Mouse (Mus musculus) neutrophil, adult 5-6 weeks (primary cell): ENCODE data around the gene Cyp4f17. TPM values are rescaled to one million over a fixed set of nuclear protein-coding genes. Genes with fewer than 3 reads are reported as not detected.
"Not testable (repeated sequence)": the region's sequence is repeated elsewhere in the genome, so short reads cannot be mapped to it uniquely, and the experiment has no call there.

Experiments used
- ATAC-seq: fragments of 151-379, 151-347 bp; 2 replicates; pipeline ENCODE4 v1.8.0; 2017; ENCODE audit warnings: mild to moderate bottlenecking, moderate TSS enrichment; ENCODE audit not compliant: insufficient number of reproducible peaks, poor library complexity, low FRiP score, severe bottlenecking; ENCODE audit errors: extremely low read depth
- total RNA-seq: library from RNA; stranded (forward); fragments of 200-1000 nt; gene quantifications from 2 replicates; pipeline ENCODE4 v1.2.3, GENCODE M21; 2017

Cyp4f17 gene
- 0.49 and 1.0 TPM in 2 replicates for total RNA-seq

DNA sequence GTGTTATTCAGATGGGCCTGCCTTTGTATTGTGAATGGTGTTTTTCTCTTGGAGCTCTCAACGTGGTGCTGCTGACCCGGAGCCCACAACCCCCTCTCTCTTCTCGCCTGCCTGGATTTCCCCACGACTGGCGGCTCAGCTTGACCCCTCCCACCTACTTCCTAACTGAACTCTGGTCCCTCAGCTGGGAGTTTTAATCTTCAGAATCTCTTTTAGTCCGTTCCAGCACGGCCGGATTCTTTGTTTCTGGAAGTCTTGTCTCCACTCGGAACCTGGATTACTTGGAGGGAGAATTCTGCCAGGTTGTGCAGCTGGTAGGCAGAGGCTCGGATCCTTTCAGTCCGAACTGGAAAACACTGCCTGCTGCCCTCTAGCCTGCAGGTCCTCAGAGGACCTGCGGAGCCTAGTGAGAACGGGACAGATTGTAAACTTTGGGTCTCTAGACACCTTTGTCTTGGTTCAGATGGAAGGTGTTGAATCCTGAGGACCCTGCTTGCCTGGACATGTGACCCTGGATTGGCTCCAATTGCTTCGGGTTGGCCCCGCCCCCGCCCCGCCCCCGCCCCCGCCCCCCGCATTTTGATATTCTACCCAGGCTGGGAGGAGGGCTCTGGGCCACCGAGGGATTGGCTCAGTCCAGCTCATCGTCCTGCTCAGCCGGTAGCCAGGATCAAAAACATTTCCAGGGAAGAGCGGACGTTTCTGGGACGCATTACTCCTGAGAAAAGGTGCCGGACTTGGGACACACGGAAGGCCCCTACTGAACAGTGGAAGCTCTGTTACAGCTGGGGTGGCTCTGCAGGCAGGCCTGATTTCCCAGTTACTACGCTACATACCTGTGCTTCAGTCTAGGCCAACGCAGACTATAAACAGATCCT lies at the start of gene Cyp4f17:
Gene Cyp4f17, plus strand, starts transcription at position 200 of the 878 bp plus-strand sequence.
- no peak for ATAC-seq

DNA sequence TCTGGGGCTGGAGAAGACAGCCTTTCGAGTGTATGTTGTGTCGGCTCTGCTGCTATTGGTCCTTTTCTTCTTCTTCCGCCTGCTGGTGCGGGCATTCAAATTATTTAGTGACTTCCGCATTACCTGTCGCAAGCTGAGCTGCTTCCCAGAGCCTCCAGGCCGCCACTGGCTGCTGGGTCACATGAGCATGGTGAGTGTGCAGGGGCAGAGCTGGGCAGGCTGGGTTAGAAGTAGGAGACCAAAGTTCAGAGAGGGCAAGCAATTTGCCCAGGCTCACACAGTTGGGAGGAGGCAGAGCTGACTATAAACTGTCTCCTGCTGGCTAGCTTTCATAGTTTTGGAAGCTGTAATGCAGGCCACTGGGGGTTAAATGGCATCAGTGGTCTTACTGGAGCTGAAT lies 37.4 kb upstream of the Cyp4f17 start:
- no peak for ATAC-seq

DNA sequence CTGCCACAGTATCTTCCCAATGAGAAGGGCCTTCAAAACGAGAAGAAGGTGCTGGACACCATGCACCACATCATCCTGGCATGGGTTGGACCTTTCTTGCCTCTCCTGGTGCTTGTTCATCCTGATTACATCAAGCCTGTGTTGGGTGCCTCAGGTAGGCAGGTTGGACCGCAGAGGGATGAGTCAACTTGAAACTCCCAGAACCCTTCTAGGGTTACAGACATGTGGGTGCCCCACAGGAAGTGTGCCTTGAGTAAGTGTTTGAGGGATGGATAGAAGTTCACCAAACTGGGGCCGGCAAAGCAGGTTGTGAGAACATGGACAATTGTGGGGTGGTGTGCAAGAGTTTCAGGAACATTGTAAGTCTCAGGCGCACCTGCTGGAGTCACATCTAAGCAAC lies 35.1 kb upstream of the Cyp4f17 start:
- no peak for ATAC-seq

DNA sequence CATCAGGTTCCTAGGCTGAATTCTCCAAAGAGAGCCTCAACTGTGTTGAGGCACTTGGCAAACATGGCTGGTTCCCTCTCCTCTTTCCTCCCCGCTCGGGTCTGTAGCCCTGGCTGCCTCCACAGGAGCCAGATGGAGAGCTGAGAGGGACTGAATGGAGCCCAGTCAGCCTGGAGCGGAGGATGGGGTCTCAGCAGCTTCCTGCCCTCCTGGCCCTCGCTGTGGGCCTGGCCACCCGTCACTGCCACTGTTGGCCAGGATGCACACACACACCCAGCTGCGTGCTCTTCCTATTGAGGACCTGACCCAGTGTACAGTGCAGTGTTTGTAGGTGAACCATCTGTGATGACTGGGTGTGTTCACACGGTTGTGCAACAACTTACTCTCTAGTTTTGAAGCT lies 33.7 kb upstream of the Cyp4f17 start:
- ATAC-seq, result no peak

DNA sequence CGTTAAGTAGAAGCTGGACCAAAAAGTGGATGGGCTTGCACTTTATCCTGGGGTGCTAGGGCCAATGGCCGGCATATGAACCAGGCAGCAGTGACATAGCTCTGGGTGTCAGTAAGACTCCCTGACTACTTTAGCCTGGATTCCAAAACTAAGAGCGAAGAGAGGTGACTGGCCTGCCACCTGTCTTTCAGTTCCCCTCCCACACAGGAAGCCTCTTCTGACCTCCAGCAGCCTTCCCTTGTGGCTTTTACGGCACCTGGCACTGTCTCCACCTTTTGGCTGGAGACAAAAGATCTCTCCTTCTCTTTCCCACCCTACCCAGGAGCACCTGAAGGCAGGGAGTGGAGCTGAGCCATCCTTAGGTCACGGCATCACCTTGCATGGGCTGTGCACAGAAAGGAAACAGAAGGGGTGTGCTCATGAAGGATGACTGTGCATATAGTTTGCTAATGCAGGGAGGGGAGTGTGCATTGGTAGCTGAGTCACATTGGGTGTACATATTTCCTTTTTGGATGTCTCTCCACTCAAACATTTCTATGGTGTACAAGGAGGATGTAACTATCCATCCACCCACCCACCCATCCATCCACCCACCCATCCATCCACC lies 30.8 kb upstream of the Cyp4f17 start:
- ATAC-seq, result no peak

DNA sequence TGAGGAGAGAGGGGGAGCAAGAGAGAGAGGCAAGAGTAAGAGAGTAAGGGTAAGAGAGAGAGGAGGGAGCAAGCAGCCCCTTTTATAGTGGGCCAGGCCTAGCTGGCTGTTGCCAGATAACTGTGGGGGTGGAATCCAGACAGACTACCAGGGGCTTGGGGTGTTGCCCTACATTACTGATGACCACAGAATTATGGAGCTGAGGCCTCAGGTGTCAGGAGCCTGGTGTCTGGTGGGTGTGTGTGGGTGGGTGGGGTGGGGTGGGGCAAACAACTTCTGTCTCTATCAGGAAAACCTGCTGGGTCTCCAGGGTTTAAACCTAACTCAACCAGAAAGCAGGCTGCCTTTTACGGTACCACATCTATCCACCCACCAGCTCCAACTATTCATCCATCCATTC lies 28.6 kb upstream of the Cyp4f17 start:
- no peak for ATAC-seq

DNA sequence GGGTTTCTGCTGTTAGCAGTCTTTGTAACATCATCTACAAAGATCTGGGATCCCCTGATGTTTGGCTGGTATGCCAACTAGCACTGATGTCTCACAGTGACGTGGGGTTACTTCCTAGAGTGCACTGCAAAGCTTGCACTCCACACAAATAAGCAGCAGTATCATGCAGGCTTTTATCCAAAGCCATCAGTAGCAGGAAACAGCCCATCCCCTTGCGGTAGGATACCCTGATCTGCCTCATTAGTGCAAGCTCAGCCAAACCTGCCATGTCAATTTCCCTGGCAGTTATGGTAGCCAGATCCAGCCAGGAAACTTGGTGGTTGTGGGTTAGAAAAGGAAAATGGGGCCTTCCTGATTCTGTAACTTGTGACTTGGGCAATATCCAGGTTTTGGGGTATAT lies 27.1 kb upstream of the Cyp4f17 start:
- no peak for ATAC-seq

DNA sequence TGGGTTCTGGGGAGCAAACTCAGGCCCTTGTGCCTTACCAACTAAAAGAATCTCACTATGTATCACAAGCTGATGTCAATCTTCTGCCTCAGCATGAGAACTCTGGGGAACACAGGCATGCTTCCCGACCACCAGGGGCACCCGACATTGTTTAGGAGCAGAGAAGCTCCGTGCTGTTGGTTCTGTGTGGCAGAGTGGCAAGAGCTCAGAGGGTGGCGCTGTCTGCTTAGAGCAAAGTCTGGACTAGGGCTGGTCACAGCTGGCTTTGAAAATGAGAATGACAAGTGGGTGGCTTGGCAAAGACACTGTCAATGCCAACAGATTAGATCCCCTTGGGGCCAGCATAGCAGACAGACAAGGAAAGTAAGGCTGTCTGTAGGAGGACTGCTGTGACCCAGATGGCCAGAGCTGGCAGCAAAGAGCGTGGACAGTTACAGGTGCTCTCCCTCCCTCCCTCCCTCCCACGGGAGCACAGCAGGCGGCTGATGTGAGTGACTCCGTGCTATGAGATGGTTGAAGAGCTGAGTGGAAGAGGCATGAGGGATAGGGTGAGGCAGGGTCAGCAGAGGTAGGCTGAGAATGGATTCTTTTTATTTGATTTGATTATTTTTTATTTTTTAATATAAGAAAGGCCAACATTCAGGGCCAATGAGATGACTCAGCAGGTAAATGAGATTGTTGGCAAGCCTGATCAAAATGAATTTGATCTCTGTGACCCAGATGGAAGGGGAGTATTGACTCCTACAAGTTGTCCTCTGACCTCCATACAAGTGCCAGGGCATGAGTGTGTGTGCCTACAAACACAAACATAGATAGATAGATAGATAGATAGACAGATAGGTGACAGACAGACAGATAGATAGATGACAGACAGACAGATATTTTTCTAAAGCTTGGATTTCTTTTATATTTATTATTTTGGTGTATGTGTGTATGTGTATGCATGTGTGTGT lies 26.0 kb upstream of the Cyp4f17 start:
- no peak for ATAC-seq

DNA sequence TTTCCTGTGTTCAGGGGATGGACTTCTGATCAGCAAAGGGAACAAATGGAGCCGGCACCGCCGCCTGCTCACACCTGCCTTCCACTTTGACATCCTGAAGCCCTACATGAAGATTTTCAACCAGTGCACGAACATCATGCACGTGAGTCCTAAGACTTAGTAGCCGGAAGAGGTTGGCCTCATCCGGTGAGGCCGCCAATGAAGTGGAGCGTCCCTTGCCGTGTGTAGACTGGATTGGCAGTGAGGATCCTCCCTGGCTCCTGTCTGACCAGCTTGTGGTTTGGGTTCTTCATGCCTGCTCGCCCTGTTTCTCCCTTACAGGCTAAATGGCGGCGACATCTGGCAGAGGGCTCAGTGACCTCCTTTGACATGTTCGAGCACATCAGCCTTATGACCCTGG lies 24.1 kb upstream of the Cyp4f17 start:
- no peak for ATAC-seq

DNA sequence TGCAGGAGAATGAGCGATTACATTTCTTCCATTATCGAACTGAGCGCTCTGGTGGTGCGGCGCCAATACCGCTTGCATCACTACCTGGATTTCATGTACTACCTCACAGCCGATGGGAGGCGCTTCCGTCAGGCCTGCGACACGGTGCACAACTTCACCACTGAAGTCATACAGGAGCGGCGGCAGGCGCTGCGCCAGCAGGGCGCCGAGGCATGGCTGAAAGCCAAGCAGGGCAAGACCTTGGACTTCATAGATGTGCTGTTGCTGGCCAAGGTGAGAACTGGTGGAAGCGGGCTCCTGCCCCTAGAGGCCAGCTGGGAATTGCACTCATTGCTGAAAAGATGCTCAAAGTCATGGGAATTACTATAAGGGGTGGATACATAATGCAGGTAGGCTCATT lies 22.6 kb upstream of the Cyp4f17 start:
- peak; percentile 27; the same call in 1 of the 2 replicates for ATAC-seq

DNA sequence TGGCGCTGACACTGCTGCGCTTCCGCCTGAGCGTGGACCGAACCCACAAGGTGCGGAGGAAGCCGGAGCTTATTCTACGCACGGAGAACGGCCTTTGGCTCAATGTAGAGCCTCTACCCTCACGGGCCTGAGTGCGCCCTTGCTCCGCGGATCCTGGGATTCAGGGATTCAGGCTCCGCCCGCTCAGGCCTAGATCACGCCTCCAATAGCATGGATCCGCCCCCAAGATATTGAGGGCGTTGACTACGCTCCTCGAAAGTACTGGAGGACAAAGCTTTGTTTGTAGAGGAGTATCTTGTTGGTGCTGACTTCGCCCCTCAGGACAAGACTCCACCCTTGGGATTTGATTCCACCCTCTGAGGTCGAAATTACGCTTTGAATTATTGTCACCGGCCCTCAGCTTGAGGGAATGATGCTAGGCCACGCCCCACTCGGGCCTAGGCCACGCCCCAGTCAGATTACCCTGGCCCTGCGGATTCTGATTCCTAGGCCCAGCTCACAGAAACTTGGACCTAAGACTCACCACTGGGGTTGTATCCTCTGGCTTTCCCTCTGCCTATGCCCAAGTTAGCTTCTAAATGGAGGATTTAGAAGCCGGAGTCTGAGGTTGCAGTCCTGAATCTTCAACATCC lies 13.4 kb upstream of the Cyp4f17 start:
- ATAC-seq, result no peak

DNA sequence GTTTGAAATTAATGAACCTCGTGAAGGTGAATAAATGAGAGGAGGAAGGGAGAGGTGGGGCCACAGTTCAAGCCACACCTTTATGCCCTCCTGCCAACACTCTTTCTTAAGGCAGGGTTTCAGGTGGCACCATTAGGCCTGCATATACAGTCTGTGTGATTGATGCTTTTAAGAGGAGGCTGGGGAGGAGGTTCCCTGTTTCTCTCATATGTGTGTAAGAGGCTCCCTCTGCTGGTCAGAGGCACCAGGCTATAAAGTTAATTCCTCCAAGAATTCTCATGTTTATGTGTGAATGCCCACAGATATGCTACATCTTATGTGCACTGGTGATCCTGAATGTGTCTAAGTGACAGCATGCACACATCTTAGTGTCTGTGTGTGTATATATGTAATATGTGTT lies 11.2 kb upstream of the Cyp4f17 start:
- peak; percentile 58 for ATAC-seq

DNA sequence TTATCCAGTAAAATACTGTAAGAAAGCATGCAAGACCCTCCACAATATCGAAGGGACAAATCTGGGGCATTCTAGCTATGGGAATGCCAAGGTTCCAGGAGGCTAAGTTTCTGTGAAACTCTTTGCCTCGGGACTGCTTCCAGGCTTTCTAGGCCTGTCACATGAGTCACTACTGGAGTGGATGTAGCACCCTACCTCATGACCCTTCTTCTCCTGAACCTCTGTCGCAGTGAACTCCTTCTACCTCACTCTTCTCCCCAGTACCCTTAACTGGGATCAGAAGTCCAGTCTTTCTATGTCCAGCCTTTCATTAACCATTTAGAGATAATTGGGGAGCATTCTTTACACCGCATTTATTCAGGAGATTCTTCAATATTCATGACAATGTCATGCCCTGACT lies 5.3 kb upstream of the Cyp4f17 start:
- ATAC-seq, result not testable (repeated sequence)

DNA sequence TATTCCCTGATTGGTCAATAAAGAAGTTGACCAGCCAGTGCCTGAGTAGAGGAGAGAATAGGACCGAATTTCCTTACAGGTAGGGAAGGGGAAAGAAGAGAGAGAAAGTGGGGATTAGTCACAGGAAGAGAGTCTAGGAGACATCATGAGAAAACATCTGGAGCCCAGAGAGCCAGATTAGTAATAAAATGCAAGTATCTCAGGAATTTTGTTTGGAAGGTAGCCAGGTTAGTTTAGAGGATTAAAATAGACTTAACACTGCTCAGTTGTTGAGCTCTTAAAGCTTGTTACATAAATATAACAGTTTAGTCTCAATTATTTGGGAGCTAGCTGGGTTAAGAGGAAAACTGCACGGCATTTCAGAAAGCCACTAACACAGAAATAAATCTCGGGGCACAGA lies 4.8 kb upstream of the Cyp4f17 start:
- no peak for ATAC-seq

DNA sequence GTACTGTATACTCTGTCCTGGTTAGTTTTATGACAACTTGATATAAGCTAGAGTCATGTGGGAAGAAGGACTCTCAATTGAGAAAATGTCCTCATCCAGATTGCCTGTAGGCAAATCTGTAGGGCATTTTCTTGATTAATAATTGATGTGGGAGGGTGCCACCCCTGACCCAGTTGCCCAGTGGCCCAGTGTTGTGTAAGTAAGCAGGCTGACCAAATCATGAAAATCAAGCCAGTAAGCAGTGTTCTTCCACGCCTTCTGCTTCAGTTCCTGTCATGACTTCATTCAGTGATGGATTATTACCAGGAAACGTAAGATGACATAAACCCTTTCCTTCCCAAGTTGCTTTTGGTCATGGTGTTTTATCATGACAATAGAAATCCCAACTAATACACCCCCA lies 2.7 kb upstream of the Cyp4f17 start:
- no peak for ATAC-seq

DNA sequence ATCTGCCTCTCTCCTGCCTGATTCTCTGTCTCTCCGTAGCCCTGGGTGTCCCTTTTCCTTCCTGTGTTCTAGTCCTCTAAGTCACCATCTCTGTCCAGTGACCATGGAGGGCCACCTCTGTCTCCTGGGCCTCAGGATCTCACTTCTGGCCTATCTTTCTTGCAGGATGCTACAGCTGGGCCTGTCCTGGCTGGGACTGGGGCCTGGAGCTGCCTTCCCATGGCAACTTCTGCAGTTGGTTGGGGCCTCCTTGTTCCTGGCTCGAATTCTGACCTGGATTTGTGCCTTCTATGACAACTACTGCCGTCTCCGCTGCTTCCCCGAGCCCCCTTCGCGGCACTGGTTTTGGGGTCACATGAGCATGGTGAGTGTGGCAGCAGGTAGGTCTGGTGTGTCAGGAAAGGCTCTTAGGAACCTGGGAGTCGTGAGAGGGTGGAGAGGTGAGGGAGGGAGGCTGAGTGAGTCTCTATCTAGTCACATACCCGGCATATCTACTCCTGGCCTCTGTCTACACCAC lies 937 bp downstream of the Cyp4f17 start:
- no peak for ATAC-seq

DNA sequence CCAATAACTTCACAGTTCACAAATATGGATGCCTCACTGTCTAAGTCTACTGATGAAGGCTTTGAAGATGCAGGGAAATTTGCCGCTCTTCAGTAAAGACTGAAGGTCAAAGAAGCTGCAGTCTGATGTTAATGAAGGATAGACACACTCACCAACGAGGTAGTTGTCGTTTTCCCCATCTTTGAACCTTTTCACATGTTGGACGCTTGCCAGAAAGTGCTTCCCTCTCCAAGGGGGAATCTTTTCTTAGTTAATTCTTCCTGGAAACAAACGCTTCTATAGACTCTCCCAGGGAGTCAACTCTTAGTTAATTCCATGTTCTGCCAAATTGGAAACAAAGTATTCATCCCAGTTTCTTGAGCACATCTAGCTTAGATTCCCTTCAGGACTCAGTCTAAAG lies 10.3 kb downstream of the Cyp4f17 start:
- no peak for ATAC-seq

DNA sequence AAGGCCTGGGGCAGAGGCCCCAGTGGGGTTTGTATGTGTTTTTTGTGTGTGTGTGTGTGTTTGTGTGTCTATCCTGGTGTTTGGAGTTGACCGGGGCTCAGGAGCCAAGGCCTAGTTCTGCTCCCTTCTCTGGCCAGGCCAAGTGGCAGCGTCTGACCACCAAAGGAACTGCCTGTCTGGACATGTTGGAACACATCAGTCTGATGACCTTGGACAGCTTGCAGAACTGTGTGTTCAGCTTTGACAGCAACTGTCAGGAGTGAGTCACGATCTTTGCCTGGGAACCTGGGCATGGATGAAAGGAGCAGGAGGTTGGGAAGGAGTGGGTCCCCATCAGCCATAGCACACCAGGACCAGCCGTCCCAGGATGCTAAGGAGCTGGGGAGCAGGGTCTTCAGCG lies 16.1 kb downstream of the Cyp4f17 start:
- ATAC-seq, result no peak

DNA sequence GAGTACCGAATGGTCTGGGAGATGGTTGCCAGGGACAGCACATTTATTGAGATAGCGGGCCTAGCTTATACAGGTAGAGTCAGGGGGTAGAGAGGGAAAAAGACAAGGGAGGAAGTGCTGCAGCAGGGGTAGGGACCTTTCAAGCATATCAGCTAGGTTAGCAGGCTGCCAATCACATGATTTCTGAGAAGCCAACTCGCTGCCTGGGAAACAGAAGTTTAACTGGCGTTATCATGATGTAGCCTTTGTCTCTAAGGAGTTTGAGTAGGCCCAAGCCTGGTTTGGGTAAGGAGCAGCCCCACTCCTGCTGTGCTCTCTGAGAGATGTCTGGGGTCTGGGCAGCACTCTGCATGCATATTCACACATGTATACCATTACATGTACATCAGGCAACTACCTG lies 16.5 kb downstream of the Cyp4f17 start:
- no peak for ATAC-seq
